Mouse (Mus musculus) small intestine, adult 2 months (tissue): ENCODE measurements at regions not wholly inside any gene's neighbourhood (a gene's known extent, or its start where the extent isn't known, plus 50 kb on each side); places are given as distances from the start of the nearest gene placed in this dataset.

Experiments used
- H3K27ac ChIP-seq: fragments of 200-500 bp; 2 replicates; pipeline ENCODE4 v1.5.1; 2012; ENCODE audit warnings: low read depth, low read length, control low read depth, inconsistent platforms; ENCODE audit not compliant: insufficient read depth
- H3K27me3 ChIP-seq: fragments of 200-500 bp; 2 replicates; pipeline ENCODE4 v1.6.1; 2012; ENCODE audit warnings: mild to moderate bottlenecking, moderate library complexity, low read length, inconsistent platforms; ENCODE audit not compliant: control insufficient read depth, insufficient read depth
- H3K36me3 ChIP-seq: fragments of 200-500 bp; 2 replicates; pipeline ENCODE4 v1.6.1; 2012; ENCODE audit warnings: mild to moderate bottlenecking, low read length, control low read depth, inconsistent platforms; ENCODE audit not compliant: control insufficient read depth, insufficient read depth
- H3K4me1 ChIP-seq: fragments of 200-500 bp; 2 replicates; pipeline ENCODE4 v1.6.1; 2012; ENCODE audit warnings: low read length, inconsistent platforms, mixed read lengths; ENCODE audit not compliant: control insufficient read depth, insufficient read depth, insufficient read length
- H3K4me3 ChIP-seq: fragments of 200-500 bp; 2 replicates; pipeline ENCODE4 v1.5.1; 2012; ENCODE audit warnings: low read depth, mild to moderate bottlenecking, control low read depth, inconsistent platforms, low read length, moderate library complexity
- CTCF ChIP-seq: fragments of 200-500 bp; IDR thresholded peaks from 2 replicates; pipeline ENCODE4 v1.5.1; 2012; ENCODE audit warnings: low read depth, mild to moderate bottlenecking, control low read depth, inconsistent platforms, low read length, moderate library complexity, mixed read lengths; ENCODE audit not compliant: insufficient replicate concordance, insufficient read length; ENCODE audit errors: extremely low read depth
- POLR2A ChIP-seq: fragments of 200-500 bp; IDR thresholded peaks from 2 replicates; pipeline ENCODE4 v1.6.1; 2012; ENCODE audit warnings: low read depth, mild to moderate bottlenecking, control low read depth, inconsistent platforms, low read length, moderate library complexity
- WGBS: fragments of 180-500 bp; shearing (Covaris S2); methylation state at CpG from one replicate; pipeline ENCODE4 v1.1.7; 2018; 5-methylcytosine and 5-hydroxymethylcytosine counted together

GRCm38 (mm10) chr5:52062214-52062613 is 128.1 kb downstream of the Dhx15 start:
- WGBS: 40% methylated on average over 4 of the region's 4 CpGs
- Histone ChIP-seq H3K27me3 (no peaks in the 10 kb centered on the region), H3K4me1 (no peaks in the 10 kb centered on the region), H3K4me3 (no peak overlapping the region), H3K27ac (no peak overlapping the region), H3K36me3 (no peaks in the 10 kb centered on the region)
- TF ChIP-seq CTCF: no peak
- TF ChIP-seq POLR2A: no peak

- Histone ChIP-seq H3K27ac (no peak overlapping the region), H3K4me1 (no peaks in the 10 kb centered on the region), H3K4me3 (no peak overlapping the region), H3K27me3 (no peaks in the 10 kb centered on the region), H3K36me3 (no peaks in the 10 kb centered on the region)
- 89% methylated on average over 6 of the region's 6 CpGs for WGBS
- no peak for TF ChIP-seq POLR2A
- no peak for TF ChIP-seq CTCF
Observed at GRCm38 (mm10) chr5:52061226-52061625, 129.1 kb downstream of the Dhx15 start.

GRCm38 (mm10) chr5:52057261-52057660 is 133.1 kb downstream of the Dhx15 start:
- WGBS: 86% methylated on average over 1 of the region's 1 CpGs
- no peaks in the 10 kb centered on the region for H3K4me1 ChIP-seq
- no peaks in the 10 kb centered on the region for H3K27me3 ChIP-seq
- no peaks in the 10 kb centered on the region for H3K36me3 ChIP-seq
- no peak overlapping the region for H3K27ac ChIP-seq
- TF ChIP-seq CTCF: no peak
- TF ChIP-seq POLR2A: no peak
- no peak overlapping the region for H3K4me3 ChIP-seq

- H3K4me3 ChIP-seq: no peak overlapping the region
- no peak for TF ChIP-seq CTCF
- H3K4me1 ChIP-seq: no peaks in the 10 kb centered on the region
- no peak overlapping the region for H3K27ac ChIP-seq
- H3K36me3 ChIP-seq: no peaks in the 10 kb centered on the region
- 59% methylated on average over 4 of the region's 4 CpGs for WGBS
- H3K27me3 ChIP-seq: no peaks in the 10 kb centered on the region
Observed at GRCm38 (mm10) chr5:52052072-52052465, 138.2 kb downstream of the Dhx15 start.

GRCm38 (mm10) chr5:52051383-52052071 is 138.8 kb downstream of the Dhx15 start:
- H3K36me3 ChIP-seq: no peaks in the 10 kb centered on the region
- H3K27me3 ChIP-seq: no peaks in the 10 kb centered on the region
- TF ChIP-seq CTCF (no peak), POLR2A (no peak)
- H3K27ac ChIP-seq: no peak overlapping the region
- 57% methylated on average over 10 of the region's 10 CpGs for WGBS
- H3K4me1 ChIP-seq: no peaks in the 10 kb centered on the region
- H3K4me3 ChIP-seq: no peak overlapping the region

GRCm38 (mm10) chr5:52048790-52049189 is 141.5 kb downstream of the Dhx15 start:
- Histone ChIP-seq H3K36me3 (no peaks in the 10 kb centered on the region), H3K27ac (no peak overlapping the region), H3K27me3 (no peaks in the 10 kb centered on the region), H3K4me3 (no peak overlapping the region), H3K4me1 (no peaks in the 10 kb centered on the region)
- WGBS: 83% methylated on average over 1 of the region's 1 CpGs
- TF ChIP-seq POLR2A (no peak), CTCF (no peak)

GRCm38 (mm10) chr5:52046704-52047103 is 143.6 kb downstream of the Dhx15 start:
- 46% methylated on average over 3 of the region's 3 CpGs for WGBS
- no peak for TF ChIP-seq CTCF
- no peak for TF ChIP-seq POLR2A
- Histone ChIP-seq H3K27ac (no peak overlapping the region), H3K4me3 (no peak overlapping the region), H3K4me1 (no peaks in the 10 kb centered on the region), H3K27me3 (no peaks in the 10 kb centered on the region), H3K36me3 (no peaks in the 10 kb centered on the region)
